Mouse (Mus musculus): Measurements from ENCODE around the gene Dazap2.

The Dazap2 gene

GRCm38 (mm10) chr15:100636700-100637501 lies 21.8 kb downstream of the Dazap2 start, which contains the start of gene Smagp:
TSS of gene Smagp (minus strand) at chr15:100636940.
- DNase-seq (ENCODE audit: low read depth in 2 of 2, low spot score in 2 of 2) = peak in 1 of 2 experiments; percentile 19

GRCm38 (mm10) chr15:100637661-100638060 lies 22.5 kb downstream of the Dazap2 start:
- peak; percentile 45 to 55 for DNase-seq (ENCODE audit: low read depth in 2 of 2, low spot score in 2 of 2)

- peak in 1 of 2 experiments; percentile 33 for DNase-seq (ENCODE audit: low read depth in 2 of 2, low spot score in 2 of 2)
Observed at GRCm38 (mm10) chr15:100639972-100640750, 25.0 kb downstream of the Dazap2 start.

- no peak for DNase-seq (ENCODE audit: low read depth in 2 of 2, low spot score in 2 of 2)
Observed at GRCm38 (mm10) chr15:100641226-100641810, 26.2 kb downstream of the Dazap2 start.

GRCm38 (mm10) chr15:100642451-100642850 lies 27.3 kb downstream of the Dazap2 start:
- no peak for DNase-seq (ENCODE audit: low read depth in 2 of 2, low spot score in 2 of 2)

- DNase-seq (ENCODE audit: low read depth in 2 of 2, low spot score in 2 of 2) = no peak
Observed at GRCm38 (mm10) chr15:100646161-100646560, 31.0 kb downstream of the Dazap2 start.

GRCm38 (mm10) chr15:100650111-100650510 lies 35.0 kb downstream of the Dazap2 start:
- no peak for DNase-seq (ENCODE audit: low read depth in 2 of 2, low spot score in 2 of 2)

- no peak for DNase-seq (ENCODE audit: low read depth in 2 of 2, low spot score in 2 of 2)
Observed at GRCm38 (mm10) chr15:100651610-100652009, 36.5 kb downstream of the Dazap2 start.

GRCm38 (mm10) chr15:100654271-100654670 lies 39.1 kb downstream of the Dazap2 start:
- DNase-seq (ENCODE audit: low read depth in 2 of 2, low spot score in 2 of 2) = no peak

GRCm38 (mm10) chr15:100655201-100655600 lies 40.1 kb downstream of the Dazap2 start:
- DNase-seq (ENCODE audit: low read depth in 2 of 2, low spot score in 2 of 2) = no peak

GRCm38 (mm10) chr15:100660306-100660705 lies 45.2 kb downstream of the Dazap2 start:
- no peak for DNase-seq (ENCODE audit: low read depth in 2 of 2, low spot score in 2 of 2)

GRCm38 (mm10) chr15:100660805-100661204 lies 45.7 kb downstream of the Dazap2 start:
- DNase-seq (ENCODE audit: low read depth in 2 of 2, low spot score in 2 of 2) = no peak

GRCm38 (mm10) chr15:100664813-100665274 lies 49.7 kb downstream of the Dazap2 start:
- DNase-seq (ENCODE audit: low read depth in 2 of 2, low spot score in 2 of 2) = peak; percentile 69 to 81

- peak in 1 of 2 experiments; percentile 30 for DNase-seq (ENCODE audit: low read depth in 2 of 2, low spot score in 2 of 2)
Observed at GRCm38 (mm10) chr15:100665411-100666218, 50.5 kb downstream of the Dazap2 start.

GRCm38 (mm10) chr15:100666219-100666696 lies 51.1 kb downstream of the Dazap2 start:
- no peak for DNase-seq (ENCODE audit: low read depth in 2 of 2, low spot score in 2 of 2)

GRCm38 (mm10) chr15:100666851-100667250 lies 51.7 kb downstream of the Dazap2 start:
- DNase-seq (ENCODE audit: low read depth in 2 of 2, low spot score in 2 of 2) = no peak

GRCm38 (mm10) chr15:100667420-100667819 lies 52.3 kb downstream of the Dazap2 start:
- no peak for DNase-seq (ENCODE audit: low read depth in 2 of 2, low spot score in 2 of 2)

- peak; percentile 71 to 72 for DNase-seq (ENCODE audit: low read depth in 2 of 2, low spot score in 2 of 2)
Observed at GRCm38 (mm10) chr15:100667871-100668545, 52.9 kb downstream of the Dazap2 start.

- peak; percentile 64 to 75 for DNase-seq (ENCODE audit: low read depth in 2 of 2, low spot score in 2 of 2)
Observed at GRCm38 (mm10) chr15:100669337-100669736, 54.2 kb downstream of the Dazap2 start, which contains the start of gene Bin2. TSS of gene Bin2 (minus strand) at chr15:100669553.

GRCm38 (mm10) chr15:100670004-100670403 lies 54.9 kb downstream of the Dazap2 start:
- DNase-seq (ENCODE audit: low read depth in 2 of 2, low spot score in 2 of 2) = no peak

Measured in CD8-positive naive resting alpha-beta T cell, adult 2 months (primary cell).